Mouse (Mus musculus) ES-E14 (cell line): Measurements from ENCODE around the gene Pfn2. TPM values are rescaled to one million over a fixed set of nuclear protein-coding genes. Genes with fewer than 3 reads are reported as not detected.
A peak's percentile ranks its signal among the peaks of the same experiment; 100 is the strongest.
"Not testable (repeated sequence)": the region's sequence is repeated elsewhere in the genome, so short reads cannot be mapped to it uniquely, and the experiment has no call there.

ENCODE experiments used
- DNase-seq: peaks from one replicate; pipeline ENCODE4 v3.0.0-alpha.2; 2013; ENCODE audit warnings: low read depth, low spot score
- H3K27ac ChIP-seq: 2 replicates; pipeline ENCODE4 v1.5.1; 2012; ENCODE audit warnings: low read depth, mild to moderate bottlenecking, low read length, moderate library complexity, mixed read lengths; ENCODE audit not compliant: poor library complexity, insufficient read depth, severe bottlenecking
- H3K36me3 ChIP-seq: 2 replicates; pipeline ENCODE4 v1.6.1; 2012; ENCODE audit warnings: mild to moderate bottlenecking, low read length, moderate library complexity, mixed read lengths; ENCODE audit not compliant: control insufficient read depth, poor library complexity, insufficient read depth, severe bottlenecking
- H3K4me1 ChIP-seq, 2 experiments: fragments of 150-350 bp in 1 of 2; sonication (generic) in 1 of 2; 2 replicates each; pipeline ENCODE4 v1.6.1; 2012; ENCODE audit warnings: low read length in 2 of 2, mild to moderate bottlenecking in 1 of 2, mixed read lengths in 1 of 2; ENCODE audit not compliant: control insufficient read depth in 2 of 2, insufficient read depth in 2 of 2, poor library complexity in 1 of 2
- H3K4me3 ChIP-seq, 2 experiments: fragments of 150-350 bp in 1 of 2; sonication (generic) in 1 of 2; 2 replicates each; pipeline ENCODE4 v1.5.1; 2012; ENCODE audit warnings: low read length in 2 of 2, low read depth in 1 of 2, mild to moderate bottlenecking in 1 of 2, mixed read lengths in 1 of 2; ENCODE audit not compliant: insufficient read depth in 1 of 2, poor library complexity in 1 of 2, severe bottlenecking in 1 of 2
- H3K9ac ChIP-seq: 2 replicates; pipeline ENCODE4 v1.6.1; 2012; ENCODE audit warnings: low read depth, mild to moderate bottlenecking, low read length, mixed read lengths; ENCODE audit not compliant: poor library complexity, insufficient read depth, severe bottlenecking
- H3K9me3 ChIP-seq: fragments of 150-350 bp; sonication (generic); 2 replicates; pipeline ENCODE4 v1.6.1; 2012; ENCODE audit warnings: low read depth, mild to moderate bottlenecking, low read length; ENCODE audit not compliant: control insufficient read depth, insufficient read depth
- CHD2 ChIP-seq: IDR thresholded peaks from 2 replicates; pipeline ENCODE4 v1.6.1; 2014; ENCODE audit warnings: mild to moderate bottlenecking, low read depth, low read length, inconsistent platforms
- HCFC1 ChIP-seq: IDR thresholded peaks from 2 replicates; pipeline ENCODE4 v1.6.1; 2012; ENCODE audit warnings: low read length, inconsistent platforms, borderline replicate concordance; ENCODE audit not compliant: insufficient read depth
- MAFK ChIP-seq: IDR thresholded peaks from 2 replicates; pipeline ENCODE4 v1.6.1; 2014; ENCODE audit warnings: mild to moderate bottlenecking, low read depth, low read length, inconsistent platforms; ENCODE audit not compliant: insufficient read depth
- ZC3H11A ChIP-seq: IDR thresholded peaks from 2 replicates; pipeline ENCODE4 v1.6.1; 2012; ENCODE audit warnings: low read depth, mild to moderate bottlenecking, inconsistent platforms, low read length, borderline replicate concordance
- ZNF384 ChIP-seq: IDR thresholded peaks from 2 replicates; pipeline ENCODE4 v1.6.1; 2012; ENCODE audit warnings: low read depth, low read length, inconsistent platforms
- in situ Hi-C, 2 experiments: fragments of 600-800 bp; cut with MboI; formaldehyde crosslinking; loops; one replicate each; pipeline ENCODE4 v1.15.1; 2025; ENCODE audit warnings: low sequenced_read_pairs in 2 of 2, inconsistent platforms in 1 of 2; ENCODE audit not compliant: unreplicated experiment in 2 of 2
- total RNA-seq: library from RNA; depleted of rRNA; stranded (reverse); fragments of 300-350 nt; gene quantifications from 2 replicates; pipeline ENCODE4 v1.2.3, GENCODE M21; 2012; rRNA removed

Pfn2 gene
- total RNA-seq, 1 experiment, result 9.5 TPM

- Histone ChIP-seq H3K9me3 (no peaks in the 10 kb centered on the region), H3K27ac (no peak overlapping the region), H3K9ac (no peak overlapping the region), H3K36me3 (no peaks in the 10 kb centered on the region), H3K4me1 (no peaks in the 10 kb centered on the region), H3K4me3 (no peak overlapping the region)
- in situ Hi-C loops, result loop anchor here in 1 of 2 experiments (10.0 kb wide), 1 partner anchor 161 kb away; no protein-coding TSS in a partner anchor
- DNase-seq, result no peak
- no peak for TF ChIP-seq ZC3H11A
- TF ChIP-seq HCFC1, result no peak
- no peak for TF ChIP-seq MAFK
- no peak for TF ChIP-seq ZNF384
- no peak for TF ChIP-seq CHD2
Measured at GRCm38 (mm10) chr3:57825866-57826265, 22.0 kb downstream of the Pfn2 start.

GRCm38 (mm10) chr3:57815447-57815846 lies 32.4 kb downstream of the Pfn2 start:
- Histone ChIP-seq H3K9ac (no peak overlapping the region), H3K4me1 (no peaks in the 10 kb centered on the region), H3K4me3 (no peak overlapping the region), H3K36me3 (no peaks in the 10 kb centered on the region), H3K27ac (no peak overlapping the region), H3K9me3 (no peaks in the 10 kb centered on the region)
- TF ChIP-seq ZNF384 (no peak), MAFK (no peak), ZC3H11A (0 out of 2 replicates have a peak, but pooled peaks have one; percentile 25), CHD2 (no peak), HCFC1 (no peak)
- DNase-seq, result peak; percentile 24
- in situ Hi-C loops, result no loop called here

GRCm38 (mm10) chr3:57795071-57795470 lies 52.8 kb downstream of the Pfn2 start:
- H3K36me3 ChIP-seq, in situ Hi-C loops, H3K27ac ChIP-seq, H3K4me3 ChIP-seq, H3K9me3 ChIP-seq, DNase-seq, H3K9ac ChIP-seq, H3K4me1 ChIP-seq: not testable (repeated sequence)

Other genes starting within 250 kb of the Pfn2 start
- 28.7 and 38.2 TPM in 2 replicates for gene Commd2, start 196.4 kb downstream of the Pfn2 start, total RNA-seq
- gene Ankub1, start 155.3 kb downstream of the Pfn2 start, total RNA-seq, result not detected in 2 replicates
- gene Rnf13, start 112.0 kb downstream of the Pfn2 start, total RNA-seq, result 32.1 and 33.2 TPM in 2 replicates